Mouse (Mus musculus): Measurements from ENCODE around the gene Henmt1. TPM values are rescaled to one million over a fixed set of nuclear protein-coding genes. Genes with fewer than 3 reads are reported as not detected.

The Henmt1 gene
- total RNA-seq, 4 experiments from 2014 or later, result not detected

DNA sequence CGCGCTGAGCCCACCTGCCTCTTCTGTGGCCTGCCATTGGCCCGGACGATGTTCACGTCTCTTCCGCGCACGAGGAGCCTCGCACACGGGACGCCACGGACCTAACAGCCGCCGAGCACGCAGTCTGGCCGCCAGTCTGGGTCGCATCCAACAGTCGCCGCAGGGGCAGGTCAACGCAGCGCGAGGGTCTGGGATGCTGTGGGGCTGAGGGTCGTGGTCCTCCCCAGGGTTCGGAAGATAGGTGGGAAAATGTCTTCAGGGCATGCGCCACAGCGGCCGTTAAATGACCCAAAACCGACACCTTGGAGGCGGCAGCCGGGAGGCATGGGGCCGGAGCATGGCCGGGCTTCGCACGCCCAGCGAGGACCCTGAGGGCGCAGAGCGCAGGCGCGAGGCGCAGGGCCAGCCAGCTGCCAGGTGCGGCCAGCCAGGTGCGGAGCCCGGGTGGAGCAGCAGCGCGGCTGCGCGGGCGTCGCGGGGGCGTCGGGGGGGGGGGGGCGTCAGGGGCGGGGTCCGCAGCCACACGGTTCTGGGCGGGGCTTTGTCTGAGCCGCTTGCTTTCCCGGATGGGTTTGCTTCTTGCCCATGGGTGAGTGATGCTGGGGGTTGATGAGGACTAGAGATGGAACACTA lies 444 bp downstream of the Henmt1 start, which contains the start of gene Gm9857:
Gene Gm9857 (minus strand): TSS at position 445 of the 633 bp plus-strand sequence.
- DNase-seq (ENCODE audit: low spot score), result no peak

DNA sequence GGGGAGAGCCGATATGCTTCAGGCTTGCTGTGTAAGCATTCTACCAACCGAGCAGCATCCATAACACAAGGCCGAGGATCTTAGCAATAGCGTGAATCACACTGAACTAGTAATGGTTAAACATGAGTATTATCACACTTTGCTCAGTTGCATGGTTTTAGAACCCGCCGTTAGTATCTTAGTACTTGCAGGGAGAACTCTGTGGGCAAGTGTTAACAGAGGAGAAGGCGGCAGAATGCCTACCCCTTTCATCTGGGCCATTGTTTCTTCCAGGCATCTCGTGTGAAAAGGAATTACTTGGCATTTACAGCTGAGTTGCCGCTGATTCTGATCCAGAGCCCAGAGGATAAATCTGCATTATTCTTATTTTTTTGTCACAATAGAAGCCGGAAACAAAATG lies 1.3 kb downstream of the Henmt1 start:
- no peak for DNase-seq (ENCODE audit: low spot score)

DNA sequence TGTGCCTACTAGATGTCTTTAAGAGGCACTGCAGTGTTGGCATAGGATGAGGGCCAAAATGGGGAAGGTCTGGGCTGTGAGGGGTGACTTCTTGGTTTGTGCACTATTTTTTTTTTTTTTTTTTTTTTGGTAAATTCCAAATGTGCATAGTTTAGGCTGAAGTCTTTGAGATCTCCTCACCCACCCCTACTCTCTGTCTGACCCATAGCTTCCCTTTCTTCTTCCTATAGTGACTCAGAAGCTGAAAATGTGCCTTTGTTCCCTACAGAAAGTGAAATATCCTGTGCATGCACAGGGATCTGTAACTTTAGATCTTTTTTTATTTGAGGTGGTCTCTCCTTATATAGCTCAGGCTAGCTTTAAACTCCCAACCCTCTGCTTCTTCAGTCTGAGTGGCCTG lies 18.3 kb downstream of the Henmt1 start:
- no peak for DNase-seq (ENCODE audit: low spot score)

DNA sequence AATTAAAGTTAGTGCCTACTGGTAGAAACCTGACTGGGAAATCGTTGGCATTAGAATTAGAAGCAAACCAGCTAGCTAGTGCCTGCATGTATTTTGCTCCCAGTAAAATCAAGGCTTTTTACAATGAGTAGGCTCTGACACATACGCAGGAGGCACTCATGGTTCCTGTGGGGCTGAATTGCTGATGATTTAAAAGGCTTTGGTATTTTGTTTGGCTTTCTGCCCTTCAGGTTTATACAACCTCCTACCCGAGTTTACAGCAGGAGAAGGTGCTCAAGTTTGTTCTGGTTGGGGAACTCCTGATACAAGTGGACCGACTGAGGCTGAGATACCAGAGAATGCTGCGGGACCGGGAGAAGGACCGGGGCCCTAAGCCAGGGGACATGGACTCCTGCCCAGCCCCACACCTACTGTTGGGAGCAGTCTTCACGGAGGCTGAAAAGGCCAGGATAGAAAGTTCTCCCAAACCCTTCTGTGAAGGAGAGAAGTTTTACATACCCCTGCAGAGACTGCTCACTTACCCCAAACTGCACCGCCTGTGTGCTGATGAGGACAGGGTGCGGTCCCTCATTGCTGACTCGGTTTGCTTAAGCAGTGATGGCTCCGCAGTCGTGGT lies 20.1 kb downstream of the Henmt1 start:
- DNase-seq (ENCODE audit: low spot score), result no peak

DNA sequence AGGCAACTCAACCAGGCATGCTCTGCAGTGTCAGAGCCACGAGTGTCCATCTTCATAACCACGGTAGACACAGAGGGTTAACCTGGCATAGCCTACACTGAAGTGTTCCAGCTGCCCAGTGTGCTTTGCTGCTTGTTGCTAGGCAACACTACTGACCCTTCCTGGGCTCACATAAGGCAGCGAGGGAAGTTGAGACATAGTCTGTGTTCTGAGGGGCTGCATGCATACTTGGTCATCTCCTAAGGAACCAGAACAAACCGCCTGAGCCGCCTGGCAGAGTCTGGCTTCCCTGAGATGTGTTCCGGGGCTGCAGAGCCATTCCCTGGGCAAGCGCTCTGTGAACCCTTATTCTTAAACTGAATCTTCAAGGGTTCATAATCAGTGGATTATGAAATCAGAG lies 21.6 kb downstream of the Henmt1 start:
- DNase-seq (ENCODE audit: low spot score), result no peak

DNA sequence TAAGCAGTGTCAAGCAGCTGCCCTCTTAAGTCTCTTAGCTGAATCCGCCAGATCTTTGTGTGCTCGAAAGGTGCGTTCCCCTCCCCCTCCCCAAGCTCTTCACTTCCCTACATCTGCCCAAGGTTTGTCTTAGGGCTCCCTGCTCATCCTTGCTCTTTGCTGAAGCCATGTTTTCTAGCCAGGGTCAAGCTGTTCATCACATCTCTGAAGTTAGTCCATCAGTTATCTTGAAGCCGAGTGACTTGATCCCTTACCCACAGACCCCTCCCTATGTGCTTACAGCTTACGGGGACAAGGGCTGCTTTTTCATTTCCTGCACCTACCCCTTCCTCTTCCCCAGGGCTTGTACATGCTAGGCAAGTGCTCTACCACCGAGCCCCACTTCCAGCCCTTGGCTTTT lies 22.0 kb downstream of the Henmt1 start:
- no peak for DNase-seq (ENCODE audit: low spot score)

DNA sequence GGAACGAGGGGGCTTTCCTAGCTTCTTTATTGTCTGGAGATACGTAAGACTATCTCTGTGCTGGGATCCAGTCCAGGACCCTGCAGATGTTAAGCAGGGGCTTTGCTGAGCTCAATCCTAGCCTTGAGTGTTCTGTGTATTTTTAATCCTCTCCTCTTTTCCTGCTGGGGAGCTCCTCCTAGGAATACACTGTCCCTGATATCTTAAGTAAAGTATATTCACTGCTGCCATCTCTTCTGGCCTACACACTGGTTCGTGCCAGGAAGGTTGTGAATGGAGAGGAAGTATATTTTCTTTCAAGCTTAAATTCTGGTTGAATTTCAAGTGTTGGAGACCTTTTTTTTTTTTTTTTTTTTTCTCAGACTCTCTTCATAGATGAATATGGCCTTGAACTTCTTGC lies 23.6 kb downstream of the Henmt1 start:
- DNase-seq (ENCODE audit: low spot score), result no peak

DNA sequence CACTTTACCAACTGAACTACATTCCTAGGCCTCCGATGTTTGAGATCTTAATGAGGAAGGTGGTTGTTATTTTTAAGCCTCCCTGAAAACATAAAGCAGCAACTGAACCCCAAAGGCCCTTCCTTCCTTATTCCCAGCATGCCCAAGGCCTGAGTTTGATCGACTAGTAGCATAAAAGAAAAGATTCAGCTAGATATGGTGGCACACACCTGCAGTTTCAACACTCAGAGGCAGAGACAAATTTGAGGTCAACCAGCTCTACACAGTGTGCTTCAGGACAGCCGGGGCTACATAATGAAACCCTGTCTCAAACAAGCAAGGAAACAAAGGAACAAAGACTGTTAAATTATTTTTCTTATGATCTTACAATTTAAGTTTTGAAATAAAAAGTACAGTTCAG lies 24.1 kb downstream of the Henmt1 start:
- no peak for DNase-seq (ENCODE audit: low spot score)

DNA sequence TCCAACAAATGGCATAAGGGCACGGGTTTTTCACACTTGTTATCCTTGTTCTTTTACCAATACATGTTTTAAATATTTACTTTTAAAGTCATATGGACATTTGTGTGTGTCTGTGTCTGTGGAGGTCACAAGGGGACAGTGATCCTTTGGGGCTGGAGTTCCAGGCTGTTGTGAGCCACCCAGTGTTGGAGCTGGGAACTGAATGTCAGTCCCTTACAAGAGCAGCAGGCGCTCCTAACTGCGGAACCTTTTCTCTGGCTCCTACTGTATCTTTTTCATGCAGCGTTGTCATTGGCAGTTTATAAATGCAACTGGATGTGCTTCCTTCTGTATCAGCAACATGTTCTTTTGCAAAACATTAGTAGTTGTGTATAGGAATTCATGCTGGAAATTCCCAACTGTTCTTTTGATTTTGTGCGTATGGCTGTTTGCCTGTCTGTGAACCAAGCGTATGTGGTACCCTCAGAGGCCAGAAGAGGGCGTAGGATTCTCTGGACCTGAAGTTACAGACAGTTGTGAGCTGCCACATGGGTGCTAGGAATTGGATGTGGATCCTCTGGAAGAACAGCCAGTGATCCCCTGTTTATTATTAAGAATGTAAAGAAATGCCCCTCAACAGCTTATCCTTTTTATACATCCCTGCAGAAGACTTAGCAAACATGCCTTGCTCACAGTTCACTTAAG lies 24.8 kb downstream of the Henmt1 start:
- DNase-seq (ENCODE audit: low spot score), result no peak

DNA sequence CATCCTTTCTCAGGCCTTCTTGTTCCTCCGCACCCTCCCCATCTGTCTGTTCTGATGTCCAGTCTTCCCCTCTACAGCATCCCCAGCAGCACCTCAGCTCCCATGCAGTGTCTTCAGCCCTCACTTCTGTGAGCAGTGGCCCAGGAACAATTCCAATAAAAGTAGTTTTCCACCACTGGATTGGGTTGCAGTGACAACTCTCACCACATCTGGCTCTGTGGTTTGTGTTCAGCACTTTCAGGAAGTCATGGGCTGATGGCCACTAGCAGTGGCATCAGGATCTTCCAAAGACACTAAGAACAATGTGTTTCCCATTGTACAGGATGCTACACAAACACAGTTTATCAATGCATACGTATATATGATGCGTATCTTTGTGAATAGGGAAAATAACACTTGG lies 26.4 kb downstream of the Henmt1 start:
- no peak for DNase-seq (ENCODE audit: low spot score)

DNA sequence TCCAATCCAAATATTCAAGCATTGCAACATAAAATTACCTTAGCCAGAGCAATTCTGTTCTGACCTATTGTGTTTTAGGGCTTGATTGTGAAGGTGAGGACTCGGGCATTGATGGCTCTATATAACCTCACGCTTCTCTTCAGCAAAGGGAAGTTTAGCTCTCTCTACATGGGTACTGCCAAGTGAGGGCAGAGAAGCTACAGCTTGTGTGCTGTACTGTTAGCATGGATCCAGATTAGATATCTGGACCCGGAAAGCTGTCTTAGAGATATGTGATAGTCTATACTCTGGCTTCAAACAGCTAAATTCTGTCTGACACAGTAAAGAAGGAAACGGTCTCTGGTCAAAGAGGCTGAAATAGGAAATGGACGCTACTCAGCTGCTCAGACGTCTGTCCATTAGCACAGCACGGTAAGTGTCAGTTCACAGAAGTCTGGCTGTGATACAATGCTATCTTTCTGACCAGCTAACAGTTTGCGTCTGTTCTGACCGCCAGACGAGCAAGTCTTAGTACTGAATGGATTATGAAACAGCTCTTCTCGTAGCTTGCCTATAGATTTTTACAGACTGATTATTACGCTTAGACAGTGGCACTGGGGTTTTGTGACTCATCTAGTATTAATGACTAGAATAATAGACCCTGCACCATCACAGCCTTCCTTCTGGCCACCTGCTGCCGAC lies 34.4 kb downstream of the Henmt1 start:
- DNase-seq (ENCODE audit: low spot score), result no peak

DNA sequence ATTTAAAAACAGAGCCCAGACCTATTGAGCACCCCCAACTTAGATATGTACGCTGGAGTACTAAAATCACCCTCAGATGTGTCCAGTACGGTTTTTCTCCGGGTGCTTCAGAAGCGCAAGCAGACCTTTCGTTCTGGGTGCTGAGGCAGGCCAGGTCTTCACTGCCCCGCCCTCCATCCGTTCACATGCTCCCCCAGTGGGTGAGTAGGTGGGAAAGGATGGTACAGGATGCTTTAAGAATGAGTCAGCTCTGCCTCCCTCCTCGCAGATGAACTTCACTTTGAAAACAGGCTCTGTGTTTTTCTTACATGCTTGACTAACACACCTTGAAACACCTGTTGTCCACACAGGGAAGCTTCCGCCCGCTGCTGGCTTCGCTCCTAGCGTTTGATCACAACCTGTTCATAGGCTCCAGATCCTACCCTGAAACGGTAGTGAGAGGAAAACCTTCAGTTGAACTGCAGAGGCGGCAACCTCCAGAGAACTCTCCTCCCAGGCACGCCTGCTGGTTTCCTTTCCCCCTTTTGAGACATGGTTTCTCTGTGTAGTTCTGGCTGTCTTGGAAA lies 35.3 kb downstream of the Henmt1 start:
- DNase-seq (ENCODE audit: low spot score), result no peak

DNA sequence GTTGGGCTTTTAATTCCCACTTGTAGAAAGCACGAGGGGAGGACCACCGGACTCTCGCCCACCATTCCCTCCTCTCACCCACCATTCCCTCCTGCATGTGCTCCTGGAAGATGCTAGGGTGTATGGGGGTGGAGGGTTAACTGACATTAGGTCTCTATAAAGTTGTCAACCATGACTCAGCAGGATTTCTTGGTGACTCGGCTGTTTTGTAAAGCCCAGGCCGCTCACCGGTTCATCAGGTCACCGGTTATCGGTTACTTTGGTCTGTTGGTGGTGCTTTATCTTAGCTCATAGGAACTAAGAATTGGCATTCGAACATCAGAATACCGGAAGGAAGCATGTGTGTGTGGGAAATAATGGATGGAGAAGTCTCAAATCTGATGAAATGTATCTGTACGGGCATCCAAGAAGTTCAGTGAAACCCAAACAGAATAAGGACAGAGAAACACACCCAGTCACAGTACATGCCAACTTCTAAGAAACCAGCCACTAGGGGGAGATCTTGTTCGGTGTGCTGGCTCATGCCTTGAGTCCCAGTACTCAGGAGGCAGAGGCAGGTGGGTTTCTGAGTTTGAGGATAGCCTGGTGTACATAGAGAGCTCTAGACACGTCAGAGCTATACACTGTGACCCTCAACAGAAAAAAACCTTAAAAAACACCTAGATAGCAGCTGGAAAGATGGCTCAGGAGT lies 37.8 kb downstream of the Henmt1 start:
- peak; percentile 9 for DNase-seq (ENCODE audit: low spot score)

DNA sequence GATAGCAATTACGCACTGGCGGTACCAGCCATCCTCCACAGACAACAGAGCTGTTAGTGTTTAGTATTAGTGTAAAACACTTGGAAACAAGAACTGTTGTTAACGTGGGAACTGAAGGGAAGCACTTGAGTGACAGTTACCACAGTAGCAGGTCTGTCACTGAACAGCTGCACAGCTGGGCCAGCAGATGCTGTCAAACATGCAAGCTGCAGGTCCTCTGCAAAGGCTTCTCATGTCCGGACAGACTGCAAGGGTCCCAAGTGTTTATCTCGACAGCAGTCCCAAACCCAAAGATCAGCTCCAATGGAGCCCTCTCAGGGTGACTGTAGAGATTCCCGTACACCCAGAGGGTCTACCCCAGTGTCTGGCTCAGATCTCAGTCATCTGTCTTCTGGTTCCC lies 42.3 kb downstream of the Henmt1 start:
- no peak for DNase-seq (ENCODE audit: low spot score)

DNA sequence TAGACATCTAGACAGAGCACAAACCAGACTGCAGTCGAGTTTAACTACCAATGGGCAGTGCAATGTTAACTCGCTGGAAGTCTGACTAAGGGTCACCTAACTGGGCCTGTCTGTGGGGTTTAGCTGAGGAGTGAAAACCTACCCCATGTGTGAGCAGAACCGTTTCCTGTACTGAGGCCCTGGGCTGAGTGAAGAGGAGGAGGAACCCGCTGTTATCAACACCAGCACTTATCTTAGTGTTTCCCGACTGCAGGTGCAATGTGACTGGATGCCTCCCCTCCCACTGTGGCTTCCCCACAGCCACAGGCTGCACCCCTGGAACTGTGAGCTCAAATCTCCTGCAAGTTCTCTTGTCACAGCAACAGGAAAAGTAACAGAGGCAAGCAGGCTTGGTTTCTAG lies 44.3 kb downstream of the Henmt1 start:
- DNase-seq (ENCODE audit: low spot score), result no peak

DNA sequence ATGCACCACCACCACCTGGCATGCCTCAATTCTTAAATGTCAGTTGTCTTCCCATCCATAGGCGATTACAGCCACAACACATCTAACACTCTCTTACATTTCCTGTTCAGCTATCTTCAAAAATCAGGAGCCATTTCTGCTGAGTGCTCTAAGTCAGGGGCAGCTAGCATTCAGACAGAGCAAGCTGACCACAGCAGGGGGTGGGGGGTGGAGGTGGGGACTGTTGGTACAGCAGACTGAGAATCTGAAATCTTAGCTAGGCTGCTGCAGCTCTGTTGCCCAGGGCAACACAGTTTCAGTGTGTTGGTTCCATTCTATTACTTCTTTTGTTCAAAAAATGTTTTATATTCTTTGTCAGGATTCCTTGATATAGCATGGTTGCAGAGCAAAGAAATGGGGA lies 46.9 kb downstream of the Henmt1 start:
- no peak for DNase-seq (ENCODE audit: low spot score)

DNA sequence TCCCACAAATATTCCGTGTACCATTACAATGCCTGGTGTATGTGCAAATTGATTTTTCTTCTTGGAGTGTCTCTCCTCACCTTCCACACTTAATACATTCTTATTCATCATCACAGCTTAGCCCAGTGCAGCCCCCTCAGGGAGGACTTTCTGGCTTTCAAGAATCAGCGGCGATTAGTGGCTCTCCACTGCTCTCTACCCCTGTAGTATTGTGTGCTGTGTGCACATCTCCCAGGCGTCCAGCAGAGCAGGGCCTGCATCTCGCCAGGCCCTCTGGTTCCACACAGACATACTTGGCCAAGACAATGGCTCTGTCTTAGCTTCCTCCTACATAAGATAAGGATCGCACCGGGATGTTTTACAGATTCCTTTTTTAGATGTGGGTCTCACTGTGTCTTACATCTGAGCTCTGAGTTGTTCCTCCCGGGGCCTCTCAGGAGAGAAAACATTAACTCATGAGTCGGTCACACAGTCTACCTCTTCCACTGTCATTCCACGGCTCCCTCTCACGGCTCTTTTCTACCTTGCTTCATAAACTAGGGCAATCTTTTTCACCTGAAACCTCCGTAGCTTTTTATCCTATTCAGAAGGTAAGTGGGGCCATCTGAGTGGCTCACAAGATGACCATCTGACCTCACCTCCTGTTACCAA lies 47.5 kb downstream of the Henmt1 start:
- DNase-seq (ENCODE audit: low spot score), result no peak

DNA sequence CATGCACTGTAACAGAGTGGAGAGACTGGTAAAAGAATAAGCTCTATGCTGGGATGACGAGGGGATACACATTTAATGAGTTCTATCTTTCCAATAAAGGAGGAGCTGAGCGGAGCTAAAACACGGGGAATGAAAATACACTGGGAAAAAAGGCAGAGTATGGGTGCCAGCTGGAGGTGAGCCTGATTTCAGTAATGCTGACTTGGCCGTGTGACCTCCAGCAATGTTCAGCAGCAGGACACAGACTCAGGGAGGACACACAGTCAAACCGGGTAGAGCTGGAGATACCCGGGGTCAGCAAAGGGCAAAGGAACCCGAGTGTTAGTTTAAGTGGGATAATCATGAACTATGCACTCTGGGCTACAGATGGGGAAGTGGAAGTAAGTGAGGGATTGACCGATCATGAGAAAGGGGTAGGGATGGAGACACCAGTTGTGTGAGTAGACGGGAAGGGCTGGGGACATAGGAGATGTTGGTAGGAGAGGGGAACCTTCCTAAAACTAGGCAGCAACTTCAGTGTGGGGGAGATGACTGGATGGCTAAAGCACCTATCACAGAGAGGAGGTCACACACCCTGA lies 50.4 kb downstream of the Henmt1 start:
- peak; percentile 27 for DNase-seq (ENCODE audit: low spot score)

DNA sequence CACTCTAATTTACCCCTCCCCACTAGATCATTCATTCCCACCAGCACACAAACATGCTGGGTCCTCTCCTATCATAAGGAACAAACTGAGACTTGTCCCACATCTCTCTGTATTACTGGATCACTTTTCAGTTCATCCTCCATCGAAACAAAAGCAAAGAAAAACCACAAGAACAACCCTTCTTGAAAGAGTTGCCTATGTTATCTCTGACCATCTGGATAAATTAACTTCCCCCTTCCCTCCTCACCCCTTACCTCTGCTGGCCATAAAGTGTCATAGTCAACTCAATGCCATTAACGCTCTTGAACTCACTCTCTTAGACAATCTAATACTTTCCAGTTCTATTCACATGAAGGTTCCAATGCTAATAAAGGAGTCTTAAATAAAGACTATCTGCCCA lies 54.8 kb downstream of the Henmt1 start:
- no peak for DNase-seq (ENCODE audit: low spot score)

DNA sequence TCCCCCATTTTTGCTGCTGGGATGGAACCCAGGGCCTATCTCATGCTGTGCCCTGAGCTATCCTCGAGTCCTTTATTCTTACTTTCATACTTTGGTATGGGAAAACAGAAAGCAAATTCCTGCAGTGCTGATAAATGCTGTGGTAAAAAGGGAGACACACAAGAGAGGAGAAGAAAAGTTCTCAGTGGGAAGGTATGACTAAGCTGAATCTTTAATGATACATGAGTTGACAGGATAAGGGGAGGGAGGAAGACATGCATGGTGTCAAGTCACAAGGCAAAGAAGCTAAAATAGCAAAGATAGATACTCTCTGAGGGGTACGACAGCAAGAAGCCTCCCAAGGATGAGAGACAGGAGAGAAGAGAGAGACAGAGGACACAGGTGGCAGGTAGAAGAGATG lies 55.7 kb downstream of the Henmt1 start:
- no peak for DNase-seq (ENCODE audit: low spot score)

DNA sequence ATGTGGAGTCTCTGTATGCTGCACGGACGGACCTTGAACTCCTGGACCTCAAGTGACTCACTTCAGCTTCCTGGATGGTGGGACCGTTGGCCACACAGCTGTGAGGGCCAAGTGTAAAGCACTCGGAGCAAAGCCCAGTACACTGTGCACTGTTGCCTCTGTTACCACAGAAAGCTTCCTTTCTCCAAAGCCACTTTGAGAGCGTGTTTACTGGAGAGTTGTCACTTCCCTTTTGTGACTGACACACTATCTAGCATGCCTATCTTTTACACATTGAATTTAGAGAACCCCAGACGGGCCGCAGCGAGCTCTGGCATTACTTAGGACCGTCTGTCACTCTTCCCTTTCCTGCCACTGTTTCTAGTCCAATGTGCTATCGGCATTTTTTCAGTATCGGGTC lies 57.6 kb downstream of the Henmt1 start:
- peak; percentile 28 for DNase-seq (ENCODE audit: low spot score)
